ENCODE assay signal across 15 mouse cellular contexts in the genomic region with DNA sequence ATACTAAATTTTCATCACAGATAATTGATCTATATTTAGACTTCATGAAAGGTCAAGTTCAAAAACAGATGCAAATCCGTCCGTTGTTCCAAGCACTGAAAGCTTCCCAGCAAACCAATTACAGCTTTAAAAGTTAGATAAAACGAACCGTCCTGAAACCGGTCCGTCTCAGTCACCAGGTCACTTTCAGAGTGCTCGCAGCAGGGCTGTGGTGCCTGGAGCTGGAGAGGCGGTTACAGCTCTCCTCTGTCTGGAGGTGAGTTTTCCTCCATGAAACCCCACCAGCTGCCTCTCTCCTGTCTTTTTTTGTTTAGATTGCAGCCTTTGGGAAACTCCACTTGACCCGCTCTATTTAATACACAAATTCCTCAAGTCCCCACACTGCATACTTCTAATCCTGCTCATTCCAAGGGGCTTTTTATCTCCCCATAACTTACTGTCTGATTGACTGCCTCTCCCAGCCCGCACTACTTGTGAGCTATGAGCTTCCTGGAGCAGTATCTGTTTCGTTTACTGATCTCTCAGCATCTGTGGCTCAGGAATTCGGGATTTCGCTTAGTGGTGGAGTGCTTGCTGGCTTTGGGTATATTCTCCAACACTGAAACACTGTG. TPM values are rescaled to one million over a fixed set of nuclear protein-coding genes. Genes with fewer than 3 reads are reported as not detected.
DNase-seq lines count a peak whose midpoint lies in the region; ATAC-seq and TF ChIP-seq lines count a peak whose summit lies in the region.
"Had no signal": no experiment of that assay in that cellular context is flagged by ENCODE, and none has a peak within 500 bp of the region (broad histone marks: within the 10 kb centered on the region; RNA-seq: fewer than 3 reads in every experiment).

No protein-coding gene starts in this region.

- no peaks in the 10 kb centered on the region for H3K9me3 ChIP-seq in intestine, embryonic 14.5 days (ENCODE audit: control insufficient read depth, low read length)
- no peaks in the 10 kb centered on the region for H3K9me3 ChIP-seq in intestine, postnatal 0 days (ENCODE audit: control insufficient read depth)
- no peaks in the 10 kb centered on the region for H3K9me3 ChIP-seq in heart, postnatal 0 days (replicated peaks; ENCODE audit: control insufficient read depth, low read length)
- H3K9me3 ChIP-seq: hindbrain, embryonic 10.5 days; liver, embryonic 15.5 days; megakaryocyte, embryonic 14.5 days; neural tube, embryonic 12.5 days had no signal

- ATAC-seq in intestine, embryonic 14.5 days (replicated peaks; ENCODE audit: low FRiP score, low TSS enrichment, low read depth), result 0 out of 2 replicates have a peak, but pooled peaks have one; percentile 13
- no peak for ATAC-seq in intestine, postnatal 0 days
- no peak for ATAC-seq in heart, postnatal 0 days (ENCODE audit: insufficient read depth, low read depth)

- no peak overlapping the region for H3K4me3 ChIP-seq in intestine, embryonic 14.5 days (ENCODE audit: low read depth, low read length)
- H3K4me3 ChIP-seq in intestine, postnatal 0 days (ENCODE audit: low read depth, low read length), result no peak overlapping the region
- peak overlapping the region; percentile 17 for H3K4me3 ChIP-seq in heart, postnatal 0 days (ENCODE audit: low read depth, low read length)
- H3K4me3 ChIP-seq: hindbrain, embryonic 10.5 days; liver, embryonic 15.5 days; neural tube, embryonic 12.5 days had no signal

- no peaks in the 10 kb centered on the region for H3K36me3 ChIP-seq in intestine, embryonic 14.5 days (ENCODE audit: control insufficient read depth, insufficient read depth, low read length)
- no peaks in the 10 kb centered on the region for H3K36me3 ChIP-seq in intestine, postnatal 0 days (ENCODE audit: control insufficient read depth, insufficient read depth)
- H3K36me3 ChIP-seq in heart, postnatal 0 days (replicated peaks; ENCODE audit: control insufficient read depth, insufficient read depth, low read length), result no peaks in the 10 kb centered on the region
- H3K36me3 ChIP-seq: hindbrain, embryonic 10.5 days; liver, embryonic 15.5 days; neural tube, embryonic 12.5 days had no signal

- H3K9ac ChIP-seq in intestine, embryonic 14.5 days (ENCODE audit: low read length), result no peak overlapping the region
- no peak overlapping the region for H3K9ac ChIP-seq in intestine, postnatal 0 days (ENCODE audit: low read depth, low read length)
- peak overlapping the region; percentile 40; the same call in 1 of the 2 replicates for H3K9ac ChIP-seq in heart, postnatal 0 days (replicated peaks; ENCODE audit: low read depth, low read length)
- H3K9ac ChIP-seq: liver, embryonic 15.5 days; neural tube, embryonic 12.5 days had no signal

- intact Hi-C loops in gastrocnemius, postnatal 36 days (cut with DNase I), result no loop called here

- TF ChIP-seq EP300 in heart, postnatal 0 days (IDR thresholded peaks at IDR 0.05; ENCODE audit: low read depth), result no peak

- peaks cover 28% of the 10 kb centered on the region; the same call in 1 of the 2 replicates for H3K4me1 ChIP-seq in intestine, embryonic 14.5 days (replicated peaks; ENCODE audit: control insufficient read depth, insufficient read depth, low read length)
- no peaks in the 10 kb centered on the region for H3K4me1 ChIP-seq in intestine, postnatal 0 days (replicated peaks; ENCODE audit: control insufficient read depth, insufficient read depth, low read length)
- peaks cover 16% of the 10 kb centered on the region; the same call in 1 of the 2 replicates for H3K4me1 ChIP-seq in heart, postnatal 0 days (ENCODE audit: control insufficient read depth, insufficient read depth)
- H3K4me1 ChIP-seq: neural tube, embryonic 12.5 days had no signal

- no peak for TF ChIP-seq CTCF in intestine, postnatal 0 days (IDR thresholded peaks at IDR 0.05; ENCODE audit: low read depth)
- no peak for TF ChIP-seq CTCF in heart, postnatal 0 days (IDR thresholded peaks at IDR 0.05; ENCODE audit: low read depth)

- no peaks in the 10 kb centered on the region for H3K27me3 ChIP-seq in intestine, embryonic 14.5 days (replicated peaks; ENCODE audit: control insufficient read depth, insufficient read depth, low read length)
- no peaks in the 10 kb centered on the region for H3K27me3 ChIP-seq in intestine, postnatal 0 days (replicated peaks; ENCODE audit: control insufficient read depth, insufficient read depth, low read length)
- H3K27me3 ChIP-seq in heart, postnatal 0 days (ENCODE audit: control insufficient read depth, insufficient read depth, low read length), result no peaks in the 10 kb centered on the region
- H3K27me3 ChIP-seq: liver, embryonic 15.5 days; megakaryocyte, embryonic 14.5 days; neural tube, embryonic 12.5 days had no signal

- peak overlapping the region; percentile 14; the same call in 1 of the 2 replicates for H3K27ac ChIP-seq in intestine, embryonic 14.5 days (ENCODE audit: low read depth)
- H3K27ac ChIP-seq in intestine, postnatal 0 days (ENCODE audit: low read depth, low read length), result no peak overlapping the region
- H3K27ac ChIP-seq in heart, postnatal 0 days (ENCODE audit: low read depth), result peak overlapping the region; percentile 49
- H3K27ac ChIP-seq: hindbrain, embryonic 10.5 days; liver, embryonic 15.5 days; neural tube, embryonic 12.5 days had no signal

- peak overlapping the region; percentile 24 for H3K4me2 ChIP-seq in intestine, embryonic 14.5 days (ENCODE audit: low read length)
- no peak overlapping the region for H3K4me2 ChIP-seq in intestine, postnatal 0 days (replicated peaks; ENCODE audit: low read depth)
- peak overlapping the region; percentile 49 for H3K4me2 ChIP-seq in heart, postnatal 0 days (ENCODE audit: low read depth, low read length)
- H3K4me2 ChIP-seq: liver, embryonic 15.5 days; neural tube, embryonic 12.5 days had no signal

- DNase-seq in adrenal gland, postnatal 14 days, result peak; percentile 26
- no peak for DNase-seq in adrenal gland, postnatal 4 days (ENCODE audit: low spot score in 2 of 2)
- DNase-seq in intestine, embryonic 14.5 days (ENCODE audit: low spot score), result peak; percentile 56
- DNase-seq in Muller cell, postnatal 12 days (ENCODE audit: inconsistent ontology term), result peak; percentile 61
- DNase-seq in heart, postnatal 0 days (ENCODE audit: low spot score), result no peak
- no peak for DNase-seq in gastrocnemius, postnatal 36 days
- no peak for DNase-seq in testis, postnatal 10 days (ENCODE audit: low spot score)
- DNase-seq: cerebellum, adult 9-11 months; retina, postnatal 1 day; thymus, postnatal 25 days had no signal

- WGBS in intestine, embryonic 14.5 days, result 11% methylated on average over 13 of the region's 13 CpGs
- 16% methylated on average over 13 of the region's 13 CpGs for whole genome bisulfite sequencing in intestine, postnatal 0 days
- WGBS in heart, postnatal 0 days, result 14% methylated on average over 13 of the region's 13 CpGs

RNA-seq across cellular contexts. Expression of gene Cxcl10, which starts 28.2 kb away (rescaled TPM):
- total RNA-seq in adrenal gland, postnatal 14 days (2021), result 0.52 and 3.2 TPM in 2 replicates
- 1 to 10 TPM in 1 of 2 experiments, under 1 TPM in 1; 0.76 to 1.3 TPM for total RNA-seq in adrenal gland, postnatal 4 days (2021)
- 1.9 and 3.3 TPM in 2 replicates for polyA plus RNA-seq in intestine, embryonic 14.5 days (2014; fragmentation: Nextera tagmentation; extraction: Ambion mirVana)
- polyA plus RNA-seq in intestine, postnatal 0 days (2015; fragmentation: Nextera tagmentation; extraction: Ambion mirVana), result 2.0 and 2.2 TPM in 2 replicates
- 0.81 and 9.7 TPM in 2 replicates for total RNA-seq in heart, postnatal 0 days (2014; rRNA removed; ENCODE audit: low replicate concordance)
- polyA plus RNA-seq in heart, postnatal 0 days (2015; fragmentation: Nextera tagmentation; extraction: Ambion mirVana), result 0.56 and 0.60 TPM in 2 replicates
- under 1 TPM in 1 of 2 experiments, not detected in 1; 0.23 TPM for total RNA-seq in gastrocnemius, postnatal 36 days (2021)

RNA-seq across cellular contexts. Expression of gene Art3, which starts 45.3 kb away (rescaled TPM):
- 91.5 and 131 TPM in 2 replicates for total RNA-seq in adrenal gland, postnatal 14 days (2021)
- total RNA-seq in adrenal gland, postnatal 4 days (2021), result 10 to 100 TPM; 42.5 to 70.3 TPM
- 2.5 and 2.6 TPM in 2 replicates for polyA plus RNA-seq in intestine, embryonic 14.5 days (2014; fragmentation: Nextera tagmentation; extraction: Ambion mirVana)
- polyA plus RNA-seq in intestine, postnatal 0 days (2015; fragmentation: Nextera tagmentation; extraction: Ambion mirVana), result 12.7 and 13.5 TPM in 2 replicates
- 186 and 226 TPM in 2 replicates for total RNA-seq in heart, postnatal 0 days (2014; rRNA removed; ENCODE audit: low replicate concordance)
- 294 and 306 TPM in 2 replicates for polyA plus RNA-seq in heart, postnatal 0 days (2015; fragmentation: Nextera tagmentation; extraction: Ambion mirVana)
- total RNA-seq in gastrocnemius, postnatal 36 days (2021), result 100 to 1,000 TPM; 384 to 415 TPM

RNA-seq across cellular contexts. Expression of gene Cxcl9, which starts 49.0 kb away (rescaled TPM):
- 1.0 and 2.1 TPM in 2 replicates for total RNA-seq in adrenal gland, postnatal 14 days (2021)
- total RNA-seq in adrenal gland, postnatal 4 days (2021), result 1 to 10 TPM in 1 of 2 experiments, under 1 TPM in 1; 0.20 to 1.1 TPM
- not detected in 2 replicates for polyA plus RNA-seq in intestine, embryonic 14.5 days (2014; fragmentation: Nextera tagmentation; extraction: Ambion mirVana)
- polyA plus RNA-seq in intestine, postnatal 0 days (2015; fragmentation: Nextera tagmentation; extraction: Ambion mirVana), result 0.05 and 0.18 TPM in 2 replicates
- total RNA-seq in heart, postnatal 0 days (2014; rRNA removed; ENCODE audit: low replicate concordance), result not detected in 2 replicates
- 0.07 and 0.12 TPM in 2 replicates for polyA plus RNA-seq in heart, postnatal 0 days (2015; fragmentation: Nextera tagmentation; extraction: Ambion mirVana)
- total RNA-seq in gastrocnemius, postnatal 36 days (2021), result under 1 TPM; 0.41 to 0.47 TPM
- polyA plus RNA-seq: hindbrain, embryonic 10.5 days; liver, embryonic 15.5 days; neural tube, embryonic 12.5 days had no signal

RNA-seq across cellular contexts. Expression of gene Nup54, which starts 58.1 kb away (rescaled TPM):
- total RNA-seq in adrenal gland, postnatal 14 days (2021), result 37.2 and 42.1 TPM in 2 replicates
- total RNA-seq in adrenal gland, postnatal 4 days (2021), result 10 to 100 TPM; 48.8 to 53.0 TPM
- polyA plus RNA-seq in intestine, embryonic 14.5 days (2014; fragmentation: Nextera tagmentation; extraction: Ambion mirVana), result 57.2 and 62.6 TPM in 2 replicates
- 16.4 and 18.4 TPM in 2 replicates for polyA plus RNA-seq in intestine, postnatal 0 days (2015; fragmentation: Nextera tagmentation; extraction: Ambion mirVana)
- total RNA-seq in heart, postnatal 0 days (2014; rRNA removed; ENCODE audit: low replicate concordance), result 14.2 and 35.0 TPM in 2 replicates
- 21.1 and 22.0 TPM in 2 replicates for polyA plus RNA-seq in heart, postnatal 0 days (2015; fragmentation: Nextera tagmentation; extraction: Ambion mirVana)
- 1 to 10 TPM; 8.1 to 8.2 TPM for total RNA-seq in gastrocnemius, postnatal 36 days (2021)

Comparison
In these comparisons a context has a peak if more than half of its experiments do, and no peak if none do; other contexts are left out.
1. DNase-seq: peak in adrenal gland, postnatal 14 days (single experiment), intestine, embryonic 14.5 days (single experiment) and Muller cell, postnatal 12 days (single experiment); none in adrenal gland, postnatal 4 days (0 of 2), heart, postnatal 0 days (single experiment), gastrocnemius, postnatal 36 days (0 of 2) and testis, postnatal 10 days (single experiment).